Mouse (Mus musculus) layer of hippocampus, adult 8-10 months (tissue): ENCODE measurements at regions not wholly inside any gene's neighbourhood (a gene's known extent, or its start where the extent isn't known, plus 50 kb on each side); places are given as distances from the start of the nearest gene placed in this dataset.

Experiments
- DNase-seq, 2 experiments: peaks; one replicate each; pipeline ENCODE4 v3.0.0; 2022; ENCODE audit warnings: low spot score in 2 of 2

- DNase-seq, result no peak
These were observed 86.4 kb downstream of the Anapc4 start for GRCm38 (mm10) chr5:52920251-52920650.

GRCm38 (mm10) chr5:52920722-52921264, 87.0 kb downstream of the Anapc4 start:
- DNase-seq, result no peak

GRCm38 (mm10) chr5:52925006-52925405, 91.2 kb downstream of the Anapc4 start:
- no peak for DNase-seq

GRCm38 (mm10) chr5:52929690-52930089, 95.9 kb downstream of the Anapc4 start:
- DNase-seq, result no peak

- no peak for DNase-seq
These were observed 99.5 kb downstream of the Anapc4 start for GRCm38 (mm10) chr5:52933291-52933690.

- DNase-seq, result no peak
These were observed 100.3 kb upstream of the Slc34a2 start for GRCm38 (mm10) chr5:52937626-52938025.

- DNase-seq, result no peak
These were observed 97.9 kb upstream of the Slc34a2 start for GRCm38 (mm10) chr5:52939994-52940393.

- DNase-seq, result no peak
These were observed 97.2 kb upstream of the Slc34a2 start for GRCm38 (mm10) chr5:52940645-52941044.

- DNase-seq, result no peak
These were observed 84.0 kb upstream of the Slc34a2 start for GRCm38 (mm10) chr5:52953875-52954274.

- peak; percentile 21 to 23 for DNase-seq
These were observed 83.2 kb upstream of the Slc34a2 start for GRCm38 (mm10) chr5:52954713-52955112.

- no peak for DNase-seq
These were observed 73.7 kb upstream of the Slc34a2 start for GRCm38 (mm10) chr5:52964209-52964608.

GRCm38 (mm10) chr5:52971811-52972210, 66.1 kb upstream of the Slc34a2 start:
- no peak for DNase-seq

GRCm38 (mm10) chr5:52973003-52973402, 64.9 kb upstream of the Slc34a2 start:
- DNase-seq, result no peak

- DNase-seq, result no peak
These were observed 62.3 kb upstream of the Slc34a2 start for GRCm38 (mm10) chr5:52975557-52976088.

- DNase-seq, result no peak
These were observed 59.8 kb upstream of the Slc34a2 start for GRCm38 (mm10) chr5:52977826-52978687.

- no peak for DNase-seq
These were observed 58.4 kb upstream of the Slc34a2 start for GRCm38 (mm10) chr5:52979458-52979857.

- peak in 1 of 2 experiments; percentile 21 for DNase-seq
These were observed 55.8 kb upstream of the Slc34a2 start for GRCm38 (mm10) chr5:52982056-52982455.

GRCm38 (mm10) chr5:52982741-52983140, 55.1 kb upstream of the Slc34a2 start:
- no peak for DNase-seq
